Mouse (Mus musculus) adrenal gland, postnatal 14 days (tissue): ENCODE measurements at regions not wholly inside any gene's neighbourhood (a gene's known extent, or its start where the extent isn't known, plus 50 kb on each side); places are given as distances from the start of the nearest gene placed in this dataset.

ENCODE experiments used
- DNase-seq: peaks from one replicate; pipeline ENCODE4 v3.0.0; 2021; ENCODE audit warnings: mixed read lengths

GRCm38 (mm10) chr6:13523463-13524202 lies 84.3 kb downstream of the Tmem168 start:
- no peak for DNase-seq

DNA sequence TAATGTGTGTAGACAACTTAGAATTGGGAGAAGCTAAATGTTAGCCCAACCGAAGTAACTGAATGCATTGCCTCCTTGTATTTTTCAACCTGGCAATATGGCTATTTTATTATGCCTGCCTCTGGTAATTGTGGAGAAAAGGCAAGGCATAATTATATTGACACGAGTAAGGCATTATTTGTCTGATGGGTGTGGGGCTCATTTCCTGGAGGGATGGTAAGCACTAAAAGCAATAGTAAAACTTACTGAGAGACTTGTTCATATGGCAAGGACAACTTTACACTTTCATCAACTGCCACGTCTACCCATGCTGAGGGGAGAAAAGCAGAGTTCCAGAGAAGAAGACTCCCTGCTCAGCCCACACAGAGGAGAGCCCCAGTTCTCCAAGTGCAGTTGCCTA lies 93.8 kb downstream of the Tmem168 start:
- DNase-seq: no peak

GRCm38 (mm10) chr6:13476493-13477129 lies 131.3 kb downstream of the Tmem168 start:
- no peak for DNase-seq

DNA sequence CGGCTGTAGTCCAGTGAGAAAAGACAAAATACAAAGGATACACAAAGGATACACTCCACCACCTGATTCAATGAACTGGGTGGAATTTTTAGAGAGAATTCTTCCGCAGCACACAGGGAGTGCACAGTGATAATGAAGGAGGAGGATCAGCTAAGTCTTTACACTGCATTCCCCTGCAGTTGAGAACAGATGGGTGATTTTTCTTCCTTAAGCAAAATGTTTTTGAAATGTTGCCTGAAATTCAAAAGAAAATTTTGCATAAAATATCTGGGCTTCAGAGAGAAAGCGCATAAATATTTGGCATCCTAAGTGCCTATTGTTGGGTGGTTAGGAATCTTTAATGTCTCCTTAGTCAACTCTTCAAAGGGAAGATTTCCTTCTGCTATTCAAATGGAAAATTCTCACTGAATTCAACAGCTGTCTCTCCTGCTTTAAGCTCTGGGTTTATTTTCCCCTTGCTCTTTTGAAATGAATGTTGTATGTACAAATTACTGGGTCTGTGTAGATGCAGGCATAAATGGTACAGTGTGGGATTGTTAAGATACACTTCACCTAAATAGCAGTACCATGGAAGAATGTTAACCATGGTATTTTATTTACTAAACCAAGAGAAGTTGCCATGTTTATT lies 158.6 kb downstream of the Tmem168 start:
- no peak for DNase-seq

- DNase-seq: peak; percentile 7
Measured at GRCm38 (mm10) chr6:13413768-13414167, 189.0 kb upstream of the Vwde start.

- no peak for DNase-seq
Measured at GRCm38 (mm10) chr6:13413092-13413491, 188.3 kb upstream of the Vwde start.

GRCm38 (mm10) chr6:13384469-13384868 lies 159.7 kb upstream of the Vwde start:
- DNase-seq: no peak

DNA sequence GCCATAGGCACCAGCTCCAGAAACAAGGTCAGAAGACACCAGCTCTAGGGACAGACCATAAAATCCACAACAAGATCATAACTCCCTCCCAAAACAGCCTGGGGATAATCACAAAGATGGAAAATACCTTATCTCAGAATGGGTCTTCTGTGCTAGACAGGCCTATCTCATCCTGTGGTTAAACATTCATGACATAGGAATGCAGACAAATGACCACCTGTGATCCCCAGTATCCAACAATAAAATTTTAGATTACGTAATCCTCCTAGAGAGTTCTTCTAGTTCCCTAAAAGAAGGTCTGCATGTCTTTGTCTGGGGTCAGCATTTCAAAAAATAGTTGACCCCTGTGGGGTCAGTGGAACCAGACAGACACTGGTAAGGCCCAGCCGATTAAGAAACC lies 158.4 kb upstream of the Vwde start:
- no peak for DNase-seq

DNA sequence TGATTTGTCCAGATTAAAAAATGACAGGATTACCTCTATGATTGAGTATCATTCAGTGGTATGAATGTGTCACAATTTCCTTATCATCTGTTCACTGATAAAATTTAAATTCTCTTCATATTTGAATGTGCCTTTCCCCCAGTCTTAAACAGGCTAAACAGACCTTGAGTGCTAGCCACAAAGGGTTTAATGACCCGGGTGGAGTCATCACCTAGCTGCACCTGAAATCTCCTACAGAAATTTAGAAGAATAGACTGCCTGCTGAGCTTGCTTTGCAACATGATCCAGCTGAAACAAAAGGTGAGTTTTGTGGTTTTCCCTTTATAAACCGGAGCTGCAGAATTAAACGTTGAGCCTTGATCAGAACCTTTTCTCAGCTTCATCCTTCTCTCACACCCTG lies 156.1 kb upstream of the Vwde start:
- DNase-seq: no peak

- no peak for DNase-seq
Measured at GRCm38 (mm10) chr6:13379727-13380126, 155.0 kb upstream of the Vwde start.

- DNase-seq: no peak
Measured at GRCm38 (mm10) chr6:13373896-13374295, 149.1 kb upstream of the Vwde start.

- no peak for DNase-seq
Measured at GRCm38 (mm10) chr6:13369709-13370296, 145.0 kb upstream of the Vwde start.
